Mouse (Mus musculus) lung, postnatal 10 days (tissue): ENCODE data around the gene Sdr42e1.
A peak's percentile ranks its signal among the peaks of the same experiment; 100 is the strongest.

Experiments
- DNase-seq: peaks from one replicate; pipeline ENCODE4 v3.0.0; 2021

Sdr42e1 gene

GRCm38 (mm10) chr8:117658990-117659389, 14.5 kb downstream of the Sdr42e1 start:
- no peak for DNase-seq

- DNase-seq, result no peak
Measured at GRCm38 (mm10) chr8:117652318-117652717, 21.2 kb downstream of the Sdr42e1 start.

GRCm38 (mm10) chr8:117646440-117646839, 27.0 kb downstream of the Sdr42e1 start:
- DNase-seq, result no peak

- peak; percentile 55 for DNase-seq
Measured at GRCm38 (mm10) chr8:117646020-117646419, 27.5 kb downstream of the Sdr42e1 start.

GRCm38 (mm10) chr8:117645486-117645885, 28.0 kb downstream of the Sdr42e1 start:
- no peak for DNase-seq

- DNase-seq, result no peak
Measured at GRCm38 (mm10) chr8:117639631-117640030, 33.9 kb downstream of the Sdr42e1 start.

GRCm38 (mm10) chr8:117637462-117637861, 36.0 kb downstream of the Sdr42e1 start:
- DNase-seq, result no peak

GRCm38 (mm10) chr8:117634406-117634805, 39.1 kb downstream of the Sdr42e1 start:
- DNase-seq, result no peak

GRCm38 (mm10) chr8:117632532-117632931, 41.0 kb downstream of the Sdr42e1 start:
- DNase-seq, result no peak

GRCm38 (mm10) chr8:117627096-117627495, 46.4 kb downstream of the Sdr42e1 start:
- DNase-seq, result no peak

- peak; percentile 56 for DNase-seq
Measured at GRCm38 (mm10) chr8:117626040-117626838, 47.2 kb downstream of the Sdr42e1 start.

- DNase-seq, result no peak
Measured at GRCm38 (mm10) chr8:117612861-117613260, 60.6 kb downstream of the Sdr42e1 start.
